In the genomic region with DNA sequence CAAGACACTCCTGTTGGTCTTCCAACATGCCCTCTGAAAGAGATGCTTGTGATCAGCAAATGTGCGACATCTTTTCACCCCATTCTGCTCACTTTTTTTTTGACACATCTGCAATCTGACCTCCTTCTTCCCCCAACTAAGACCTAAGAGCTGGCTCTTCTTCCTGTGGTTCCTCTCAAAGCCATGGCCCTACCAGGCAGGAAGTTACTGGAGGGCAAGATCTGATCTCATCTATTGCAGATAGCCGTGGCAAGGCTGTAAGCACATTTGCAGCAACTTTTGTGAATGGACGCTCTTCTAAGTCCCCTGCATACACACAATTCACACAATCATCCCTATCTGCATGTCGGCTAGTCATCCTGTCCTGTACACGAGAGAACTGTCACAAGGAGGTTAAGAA, we compare ENCODE assay signal across 26 mouse cellular contexts.
DNase-seq lines count a peak whose midpoint lies in the region; ATAC-seq lines count a peak whose summit lies in the region.
"Had no signal": no experiment of that assay in that cellular context is flagged by ENCODE, and none has a peak within 500 bp of the region (broad histone marks: within the 10 kb centered on the region; RNA-seq: fewer than 3 reads in every experiment).

No protein-coding gene starts in this region.

- no peak overlapping the region for H3K27ac ChIP-seq in midbrain, embryonic 14.5 days (replicated peaks; ENCODE audit: low read depth, low read length)
- H3K27ac ChIP-seq: embryonic facial prominence, embryonic 10.5 days; embryonic facial prominence, embryonic 13.5 days; forebrain, embryonic 12.5 days; forebrain, embryonic 15.5 days; heart, adult 2 months; hindbrain, embryonic 10.5 days; hindbrain, embryonic 14.5 days; hindbrain, postnatal 0 days had no signal

- H3K36me3 ChIP-seq in midbrain, embryonic 14.5 days (ENCODE audit: control insufficient read depth, insufficient read depth, low read length) = no peaks in the 10 kb centered on the region
- H3K36me3 ChIP-seq: embryonic facial prominence, embryonic 10.5 days; embryonic facial prominence, embryonic 13.5 days; forebrain, embryonic 12.5 days; forebrain, embryonic 15.5 days; hindbrain, embryonic 10.5 days had no signal

- H3K27me3 ChIP-seq in midbrain, embryonic 14.5 days (ENCODE audit: control insufficient read depth, insufficient read depth, low read length) = no peaks in the 10 kb centered on the region
- H3K27me3 ChIP-seq: embryonic facial prominence, embryonic 13.5 days; forebrain, embryonic 12.5 days; forebrain, embryonic 15.5 days had no signal

- H3K9me3 ChIP-seq in midbrain, embryonic 14.5 days (ENCODE audit: control insufficient read depth, low read length) = no peaks in the 10 kb centered on the region
- H3K9me3 ChIP-seq: embryonic facial prominence, embryonic 10.5 days; embryonic facial prominence, embryonic 13.5 days; forebrain, embryonic 12.5 days; forebrain, embryonic 15.5 days; hindbrain, embryonic 10.5 days had no signal

- DNase-seq in heart, adult 11 months = peak; percentile 51
- DNase-seq in heart, postnatal 36 days = no peak
- DNase-seq in induced T-regulatory cell, adult 2 months (ENCODE audit: low read depth) = peak; percentile 16
- peak; percentile 8 for DNase-seq in naive thymus-derived CD4-positive, alpha-beta T cell, adult 2 months (ENCODE audit: low read depth)
- DNase-seq in spleen, postnatal 10 days (ENCODE audit: low spot score in 2 of 2) = no peak
- no peak for DNase-seq in midbrain, embryonic 14.5 days
- DNase-seq: adrenal gland, adult 2 months; adrenal gland, postnatal 14 days; cerebellum, adult 11 months; cerebellum, adult 2 months; cerebellum, adult 9-11 months; cerebellum, postnatal 25 days; embryo, embryonic 11 days; gastrocnemius, postnatal 25 days; heart, adult 2 months had no signal

- intact Hi-C loops in heart, postnatal 36 days (cut with DNase I) = no loop called here

- WGBS in midbrain, embryonic 14.5 days = 84% methylated on average over 5 of the region's 5 CpGs

- H3K4me3 ChIP-seq in midbrain, embryonic 14.5 days (replicated peaks; ENCODE audit: low read depth, low read length) = no peak overlapping the region
- H3K4me3 ChIP-seq: embryonic facial prominence, embryonic 10.5 days; embryonic facial prominence, embryonic 13.5 days; erythroblast, embryonic 14.5 days; forebrain, embryonic 12.5 days; forebrain, embryonic 15.5 days; heart, adult 2 months; hindbrain, embryonic 10.5 days had no signal

- ATAC-seq in midbrain, embryonic 14.5 days (ENCODE audit: low FRiP score, low TSS enrichment) = no peak
- ATAC-seq: CD4-positive, CD25-positive, alpha-beta regulatory T cell, adult 4 months; forebrain, embryonic 15.5 days; hindbrain, postnatal 0 days; intestine, postnatal 0 days had no signal

- H3K9ac ChIP-seq in midbrain, embryonic 14.5 days (replicated peaks; ENCODE audit: low read length) = no peak overlapping the region
- H3K9ac ChIP-seq: embryonic facial prominence, embryonic 13.5 days; forebrain, embryonic 12.5 days; forebrain, embryonic 15.5 days; hindbrain, embryonic 14.5 days had no signal

- H3K4me1 ChIP-seq in midbrain, embryonic 14.5 days (ENCODE audit: control insufficient read depth, insufficient read depth, low read length) = no peaks in the 10 kb centered on the region
- H3K4me1 ChIP-seq: embryonic facial prominence, embryonic 10.5 days; embryonic facial prominence, embryonic 13.5 days; forebrain, embryonic 12.5 days; forebrain, embryonic 15.5 days; hindbrain, embryonic 10.5 days had no signal

- no peak overlapping the region for H3K4me2 ChIP-seq in midbrain, embryonic 14.5 days (ENCODE audit: low read length)
- H3K4me2 ChIP-seq: embryonic facial prominence, embryonic 13.5 days; forebrain, embryonic 12.5 days; forebrain, embryonic 15.5 days; heart, embryonic 11.5 days; hindbrain, embryonic 14.5 days had no signal

Comparison
In these comparisons a context has a peak if more than half of its experiments do, and no peak if none do; other contexts are left out.
1. DNase-seq: peak in heart, adult 11 months (single experiment), induced T-regulatory cell, adult 2 months (single experiment) and naive thymus-derived CD4-positive, alpha-beta T cell, adult 2 months (single experiment); none in heart, postnatal 36 days (0 of 2), spleen, postnatal 10 days (0 of 2) and midbrain, embryonic 14.5 days (single experiment).